ENCODE assay signal across 8 mouse cellular contexts in the genomic region with DNA sequence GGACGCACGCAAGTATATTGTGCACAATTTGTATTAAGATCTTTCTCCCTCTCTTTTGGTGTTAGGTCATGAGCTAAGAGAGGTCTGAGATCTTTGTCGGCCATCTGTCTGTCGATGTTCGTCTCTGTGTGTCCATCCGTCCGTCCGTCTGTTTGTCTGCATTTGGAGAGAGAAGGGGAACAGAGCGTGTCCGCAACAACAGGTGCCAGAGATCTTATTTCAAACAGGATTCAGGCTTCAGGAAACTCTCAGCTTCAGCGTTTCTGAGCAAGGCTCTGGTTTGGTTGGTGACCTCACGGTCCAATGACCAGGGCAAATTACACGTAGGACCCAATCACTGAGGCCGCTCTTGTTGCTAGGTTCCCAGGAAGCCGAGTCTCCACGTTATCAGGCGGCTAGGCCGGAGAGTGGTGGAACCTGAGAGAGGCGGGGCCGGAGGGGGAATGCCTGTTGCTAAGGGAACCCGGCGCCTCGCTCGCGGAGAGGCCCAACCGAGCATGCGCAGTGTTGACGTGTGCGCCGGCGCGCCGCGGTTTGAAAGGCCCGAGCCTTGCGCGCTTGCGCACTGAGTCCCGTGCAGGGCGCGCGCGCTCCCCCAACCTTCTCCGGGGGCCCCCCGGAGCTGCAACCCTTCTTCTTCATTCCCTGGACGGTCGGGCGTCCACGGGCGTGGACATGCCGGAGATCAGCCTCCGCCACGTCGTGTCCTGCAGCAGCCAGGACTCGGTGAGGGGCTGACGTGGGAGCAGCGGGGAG. TPM values are rescaled to one million over a fixed set of nuclear protein-coding genes. Genes with fewer than 3 reads are reported as not detected.
DNase-seq lines count a peak whose midpoint lies in the region; ATAC-seq lines count a peak whose summit lies in the region.

No protein-coding gene starts in this region.

- H3K9ac ChIP-seq in hindbrain, embryonic 15.5 days: peak overlapping the region; percentile 88

- peak; percentile 99 for DNase-seq in T-cell, adult 2 months (ENCODE audit: low spot score)
- peak; percentile 98 to 99 for DNase-seq in cerebellum, postnatal 36 days
- peak; percentile 99 for DNase-seq in frontal cortex, postnatal 36 days (ENCODE audit: low spot score in 2 of 2)
- DNase-seq in left cerebral cortex, adult 11 months (ENCODE audit: low spot score): peak; percentile 99
- DNase-seq in lung, postnatal 4 days: peak; percentile 99
- peak; percentile 99 for DNase-seq in retina, postnatal 7 days (ENCODE audit: low read depth, low spot score)
- DNase-seq in urinary bladder, adult 2 months (ENCODE audit: low spot score): peak; percentile 95

- H3K27me3 ChIP-seq in hindbrain, embryonic 15.5 days: no peaks in the 10 kb centered on the region

- WGBS in hindbrain, embryonic 15.5 days: under 1% methylated on average over 57 of the region's 57 CpGs

- H3K36me3 ChIP-seq in hindbrain, embryonic 15.5 days: 0 out of 2 replicates have a peak, but pooled peaks cover 3% of the 10 kb centered on the region

- H3K4me1 ChIP-seq in hindbrain, embryonic 15.5 days (replicated peaks): peaks cover 17% of the 10 kb centered on the region

- peak overlapping the region; percentile 72 for H3K27ac ChIP-seq in hindbrain, embryonic 15.5 days (replicated peaks)

- peak overlapping the region; percentile 64 for H3K4me2 ChIP-seq in hindbrain, embryonic 15.5 days

- ATAC-seq in hindbrain, embryonic 15.5 days (ENCODE audit: low FRiP score, low read depth): peak; percentile 97

- H3K9me3 ChIP-seq in hindbrain, embryonic 15.5 days: no peaks in the 10 kb centered on the region

- H3K4me3 ChIP-seq in hindbrain, embryonic 15.5 days: peak overlapping the region; percentile 75

RNA-seq across cellular contexts. Expression of a gene that starts 0.7 kb away (rescaled TPM):
- 66.2 and 72.1 TPM in 2 replicates for polyA plus RNA-seq in hindbrain, embryonic 15.5 days (2015; fragmentation: Nextera tagmentation; extraction: Ambion mirVana)
- 32.5 and 33.5 TPM in 2 replicates for polyA plus RNA-seq in urinary bladder, adult 2 months (2012; rRNA removed)

RNA-seq across cellular contexts. Expression of a gene that starts 0.9 kb away (rescaled TPM):
- 0.25 TPM in 1 of 2 replicates, not detected in the other for polyA plus RNA-seq in hindbrain, embryonic 15.5 days (2015; fragmentation: Nextera tagmentation; extraction: Ambion mirVana)
- polyA plus RNA-seq in urinary bladder, adult 2 months (2012; rRNA removed): 0.10 and 0.21 TPM in 2 replicates

RNA-seq across cellular contexts. Expression of a gene that starts 16.3 kb away (rescaled TPM):
- polyA plus RNA-seq in hindbrain, embryonic 15.5 days (2015; fragmentation: Nextera tagmentation; extraction: Ambion mirVana): 28.5 and 28.7 TPM in 2 replicates
- polyA plus RNA-seq in urinary bladder, adult 2 months (2012; rRNA removed): 10.8 and 12.4 TPM in 2 replicates

RNA-seq across cellular contexts. Expression of a gene that starts 34.6 kb away (rescaled TPM):
- 1.00 and 1.5 TPM in 2 replicates for polyA plus RNA-seq in hindbrain, embryonic 15.5 days (2015; fragmentation: Nextera tagmentation; extraction: Ambion mirVana)
- not detected in 2 replicates for polyA plus RNA-seq in urinary bladder, adult 2 months (2012; rRNA removed)

RNA-seq across cellular contexts. Expression of a gene that starts 40.0 kb away (rescaled TPM):
- polyA plus RNA-seq in hindbrain, embryonic 15.5 days (2015; fragmentation: Nextera tagmentation; extraction: Ambion mirVana): 281 and 307 TPM in 2 replicates
- polyA plus RNA-seq in urinary bladder, adult 2 months (2012; rRNA removed): 10.0 and 10.7 TPM in 2 replicates

Comparison
In these comparisons a context has a peak if more than half of its experiments do, and no peak if none do; other contexts are left out.
1. Peak in every context shown above with its lines: DNase-seq, ATAC-seq, H3K4me3 ChIP-seq and H3K27ac ChIP-seq.